Mouse (Mus musculus): Measurements from ENCODE around the gene Zfp952. TPM values are rescaled to one million over a fixed set of nuclear protein-coding genes. Genes with fewer than 3 reads are reported as not detected.
A peak's percentile ranks its signal among the peaks of the same experiment; 100 is the strongest.
"Not testable (repeated sequence)": the region's sequence is repeated elsewhere in the genome, so short reads cannot be mapped to it uniquely, and the experiment has no call there.

Zfp952 gene
- polyA plus RNA-seq, 1 experiment from 2014 or later: 13.4 TPM

DNA sequence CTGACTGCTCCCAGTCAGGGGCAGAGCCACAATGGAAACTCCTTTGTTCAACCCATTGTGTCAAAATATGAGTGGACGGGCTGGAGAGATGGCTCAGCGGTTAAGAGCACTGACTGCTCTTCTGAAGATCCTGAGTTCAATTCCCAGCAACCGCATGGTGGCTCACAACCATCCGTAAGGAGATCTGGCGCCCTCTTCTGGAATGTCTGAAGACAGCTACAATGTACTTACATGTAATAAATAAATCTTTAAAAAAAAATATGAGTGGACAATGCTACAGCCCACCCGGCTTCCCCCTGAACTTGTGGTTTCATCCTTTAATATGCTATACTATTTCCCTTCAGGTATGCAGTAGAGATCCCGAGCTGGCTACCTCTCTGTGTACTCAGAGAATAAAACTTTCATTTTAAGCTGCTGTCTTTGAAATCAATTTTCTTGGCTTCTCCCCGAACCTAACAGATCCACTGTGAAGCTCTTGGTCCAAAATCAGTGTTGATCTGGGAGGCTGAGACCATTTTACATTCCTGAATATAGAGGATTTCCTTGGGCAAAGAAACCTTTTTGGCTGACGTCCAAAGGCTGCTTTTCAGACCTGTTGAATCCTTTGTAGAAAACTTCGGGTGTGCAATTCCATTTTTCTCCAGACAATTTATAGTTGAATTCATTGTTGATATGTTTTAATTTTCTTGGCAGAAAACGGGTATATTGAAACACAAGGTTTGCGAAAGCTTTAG is 797 bp upstream of the Zfp952 start:
- peak overlapping the region; percentile 73 for H3K4me3 ChIP-seq
- peaks cover 29% of the 10 kb centered on the region for H3K36me3 ChIP-seq (replicated peaks)
- no peaks in the 10 kb centered on the region for H3K9me3 ChIP-seq
- H3K27ac ChIP-seq: peak overlapping the region; percentile 84
- 77% methylated on average over 12 of the region's 12 CpGs for WGBS
- DNase-seq (ENCODE audit: extremely low spot score, low spot score): no peak
- H3K27me3 ChIP-seq (ENCODE audit: poor library complexity, severe bottlenecking): no peaks in the 10 kb centered on the region
- H3K4me1 ChIP-seq: peaks cover 10% of the 10 kb centered on the region

GRCm38 (mm10) chr17:32998492-32998891 is 5.6 kb downstream of the Zfp952 start:
- Histone ChIP-seq H3K4me3 (no peak overlapping the region), H3K4me1 (peaks cover 7% of the 10 kb centered on the region), H3K36me3 (replicated peaks) (peaks cover 69% of the 10 kb centered on the region), H3K27me3 (ENCODE audit: poor library complexity, severe bottlenecking) (no peaks in the 10 kb centered on the region), H3K9me3 (peaks cover 9% of the 10 kb centered on the region), H3K27ac (no peak overlapping the region)
- 91% methylated on average over 2 of the region's 2 CpGs for WGBS
- DNase-seq (ENCODE audit: extremely low spot score, low spot score): no peak

- 56% methylated on average over 9 of the region's 9 CpGs for WGBS
- Histone ChIP-seq H3K27me3 (ENCODE audit: poor library complexity, severe bottlenecking) (no peaks in the 10 kb centered on the region), H3K27ac (no peak overlapping the region), H3K36me3 (replicated peaks) (peaks cover 26% of the 10 kb centered on the region), H3K4me3 (no peak overlapping the region), H3K9me3 (peaks cover 12% of the 10 kb centered on the region), H3K4me1 (no peaks in the 10 kb centered on the region)
- no peak for DNase-seq (ENCODE audit: extremely low spot score, low spot score)
These were observed 15.4 kb downstream of the Zfp952 start for GRCm38 (mm10) chr17:33008337-33008736.

DNA sequence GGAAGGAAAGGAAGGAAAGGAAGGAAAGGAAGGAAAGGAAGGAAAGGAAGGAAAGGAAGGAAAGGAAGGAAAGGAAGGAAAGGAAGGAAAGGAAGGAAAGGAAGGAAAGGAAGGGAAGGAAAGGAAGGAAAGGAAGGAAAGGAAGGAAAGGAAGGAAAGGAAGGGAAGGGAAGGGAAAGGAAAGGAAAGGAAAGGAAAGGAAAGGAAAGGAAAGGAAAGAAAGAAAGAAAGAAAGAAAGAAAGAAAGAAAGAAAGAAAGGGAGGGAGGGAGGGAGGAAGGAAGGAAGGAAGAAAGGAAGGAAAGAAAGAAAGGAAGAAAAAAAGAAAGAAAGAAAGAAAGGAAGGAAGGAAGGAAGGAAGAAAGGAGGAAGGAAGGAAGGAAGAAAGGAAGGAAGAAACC is 27.5 kb downstream of the Zfp952 start:
- not testable (repeated sequence) for H3K4me3 ChIP-seq; H3K27me3 ChIP-seq (ENCODE audit: poor library complexity, severe bottlenecking); H3K4me1 ChIP-seq; H3K27ac ChIP-seq; DNase-seq (ENCODE audit: extremely low spot score, low spot score)
- H3K9me3 ChIP-seq: peaks cover 97% of the 10 kb centered on the region
- H3K36me3 ChIP-seq (replicated peaks): peaks cover 99% of the 10 kb centered on the region

DNA sequence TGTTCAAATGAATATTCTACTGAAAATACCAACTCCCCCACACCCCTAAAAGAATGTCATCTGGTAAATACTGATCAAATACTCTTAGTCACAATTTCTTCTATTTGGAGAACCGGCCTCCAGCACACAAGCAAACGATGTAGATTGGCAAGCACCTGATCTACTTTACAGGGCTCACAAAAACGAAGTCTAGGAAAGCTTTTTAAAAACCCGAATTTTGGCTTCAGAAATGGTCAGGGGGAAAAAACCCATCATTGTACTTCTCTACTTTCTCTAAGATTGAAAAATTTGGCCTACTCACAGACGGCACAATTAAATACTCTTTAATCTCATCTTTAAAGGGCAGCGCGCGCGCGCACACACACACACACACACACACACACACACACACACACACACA is 39.4 kb downstream of the Zfp952 start:
- peaks cover 10% of the 10 kb centered on the region for H3K4me1 ChIP-seq
- WGBS: 13% methylated on average over 10 of the region's 10 CpGs
- DNase-seq (ENCODE audit: extremely low spot score, low spot score): no peak
- H3K27me3 ChIP-seq (ENCODE audit: poor library complexity, severe bottlenecking): no peaks in the 10 kb centered on the region
- H3K4me3 ChIP-seq: peak overlapping the region; percentile 92
- H3K27ac ChIP-seq: peak overlapping the region; percentile 93
- H3K9me3 ChIP-seq: peaks cover 34% of the 10 kb centered on the region
- H3K36me3 ChIP-seq (replicated peaks): peaks cover 38% of the 10 kb centered on the region

GRCm38 (mm10) chr17:33032900-33033891 is 40.3 kb downstream of the Zfp952 start, which contains the start of gene Zfp763:
TSS of gene Zfp763 (minus strand) at chr17:33033402.
- Histone ChIP-seq H3K4me1 (peaks cover 10% of the 10 kb centered on the region), H3K27me3 (ENCODE audit: poor library complexity, severe bottlenecking) (no peaks in the 10 kb centered on the region), H3K27ac (peak within 1 kb of the TSS; percentile 93), H3K9me3 (peaks cover 25% of the 10 kb centered on the region), H3K4me3 (peak within 1 kb of the TSS; percentile 92), H3K36me3 (replicated peaks) (peaks cover 30% of the 10 kb centered on the region)
- 4% methylated on average over 27 of the region's 27 CpGs for WGBS
- peak; percentile 81 for DNase-seq (ENCODE audit: extremely low spot score, low spot score)

Other genes starting within 250 kb of the Zfp952 start
- gene Zfp871, start 204.8 kb upstream of the Zfp952 start, polyA plus RNA-seq (2016; fragmentation: Nextera tagmentation; extraction: Ambion mirVana): 47.9 and 50.5 TPM in 2 replicates
- 18.1 and 19.2 TPM in 2 replicates for gene Zfp811, start 183.2 kb upstream of the Zfp952 start, polyA plus RNA-seq (2016; fragmentation: Nextera tagmentation; extraction: Ambion mirVana)
- 14.2 and 14.7 TPM in 2 replicates for gene Zfp799, start 162.9 kb upstream of the Zfp952 start, polyA plus RNA-seq (2016; fragmentation: Nextera tagmentation; extraction: Ambion mirVana)
- gene Zfp870, start 101.5 kb upstream of the Zfp952 start, polyA plus RNA-seq (2016; fragmentation: Nextera tagmentation; extraction: Ambion mirVana): 7.4 and 8.6 TPM in 2 replicates
- not detected in 2 replicates for gene Cyp4f14, start 75.8 kb upstream of the Zfp952 start, polyA plus RNA-seq (2016; fragmentation: Nextera tagmentation; extraction: Ambion mirVana)
- 1.8 and 1.9 TPM in 2 replicates for gene Cyp4f13, start 45.7 kb upstream of the Zfp952 start, polyA plus RNA-seq (2016; fragmentation: Nextera tagmentation; extraction: Ambion mirVana)
- gene Zfp472, start 27.3 kb upstream of the Zfp952 start, polyA plus RNA-seq (2016; fragmentation: Nextera tagmentation; extraction: Ambion mirVana): 13.0 and 14.1 TPM in 2 replicates
- gene Zfp763, start 40.3 kb downstream of the Zfp952 start, polyA plus RNA-seq (2016; fragmentation: Nextera tagmentation; extraction: Ambion mirVana): 16.6 and 17.0 TPM in 2 replicates
- gene 4921501E09Rik, start 74.9 kb downstream of the Zfp952 start, polyA plus RNA-seq (2016; fragmentation: Nextera tagmentation; extraction: Ambion mirVana): not detected in 2 replicates
- 5.8 and 7.0 TPM in 2 replicates for gene Zfp563, start 96.2 kb downstream of the Zfp952 start, polyA plus RNA-seq (2016; fragmentation: Nextera tagmentation; extraction: Ambion mirVana)
- not detected in 2 replicates for gene Morc2b, start 146.6 kb downstream of the Zfp952 start, polyA plus RNA-seq (2016; fragmentation: Nextera tagmentation; extraction: Ambion mirVana)
- gene Olfr55, start 175.3 kb downstream of the Zfp952 start, polyA plus RNA-seq (2016; fragmentation: Nextera tagmentation; extraction: Ambion mirVana): 0.05 TPM in 1 of 2 replicates, not detected in the other
- gene Olfr239, start 198.2 kb downstream of the Zfp952 start, polyA plus RNA-seq (2016; fragmentation: Nextera tagmentation; extraction: Ambion mirVana): not detected in 2 replicates
- not detected in 2 replicates for gene Olfr1564, start 228.6 kb downstream of the Zfp952 start, polyA plus RNA-seq (2016; fragmentation: Nextera tagmentation; extraction: Ambion mirVana)

Data from forebrain, embryonic 10.5 days (tissue).